Mouse (Mus musculus) lung, adult 2 months (tissue): Measurements from ENCODE around the gene Vamp4.

Experiments
- CTCF ChIP-seq: fragments of 200-500 bp; IDR thresholded peaks from 2 replicates; pipeline ENCODE4 v1.5.1; 2011; ENCODE audit warnings: mild to moderate bottlenecking, low read length, control low read depth; ENCODE audit not compliant: insufficient read depth
- POLR2A ChIP-seq: fragments of 200-500 bp; IDR thresholded peaks from 2 replicates; pipeline ENCODE4 v1.6.1; 2011; ENCODE audit warnings: low read depth, mild to moderate bottlenecking, control low read depth, low read length, borderline replicate concordance; ENCODE audit errors: extremely low read depth

- TF ChIP-seq POLR2A (no peak), CTCF (no peak)
Measured at GRCm38 (mm10) chr1:162530666-162531065, 39.6 kb upstream of the Vamp4 start.
